Mouse (Mus musculus) megakaryocyte-erythroid progenitor cell, adult 5 weeks (primary cell): ENCODE results near the gene Gm648. TPM values are rescaled to one million over a fixed set of nuclear protein-coding genes. Genes with fewer than 3 reads are reported as not detected.

Experiments used
- polyA plus RNA-seq: library from polyadenylated mRNA; stranded (reverse); fragments of >175 nt; gene quantifications from 2 replicates; pipeline ENCODE4 v1.2.3, GENCODE M21; 2012

Gm648 gene
- not detected in 2 replicates for polyA plus RNA-seq

DNA sequence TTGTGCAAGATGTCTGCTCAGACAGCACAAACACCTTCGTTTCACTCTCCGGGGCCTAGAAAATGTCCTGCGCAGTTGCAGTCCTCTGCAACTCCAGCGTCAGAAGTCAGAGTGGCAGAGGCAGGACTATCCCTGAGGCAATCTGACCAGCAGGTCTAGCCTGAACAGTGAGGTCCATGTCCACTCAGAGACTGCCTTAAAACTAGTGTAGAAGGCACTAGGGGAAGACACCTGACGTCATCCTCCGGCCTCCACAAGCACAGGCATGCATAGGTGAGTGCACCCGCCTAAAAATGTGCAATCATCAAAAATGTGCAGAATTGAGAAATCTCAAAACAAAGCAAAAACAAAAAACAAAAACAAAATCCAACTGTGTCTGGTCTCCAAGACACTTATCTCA, at the start of gene Gm648:
Gm648 (minus strand) TSS at position 101 of the 400 bp plus-strand sequence.

DNA sequence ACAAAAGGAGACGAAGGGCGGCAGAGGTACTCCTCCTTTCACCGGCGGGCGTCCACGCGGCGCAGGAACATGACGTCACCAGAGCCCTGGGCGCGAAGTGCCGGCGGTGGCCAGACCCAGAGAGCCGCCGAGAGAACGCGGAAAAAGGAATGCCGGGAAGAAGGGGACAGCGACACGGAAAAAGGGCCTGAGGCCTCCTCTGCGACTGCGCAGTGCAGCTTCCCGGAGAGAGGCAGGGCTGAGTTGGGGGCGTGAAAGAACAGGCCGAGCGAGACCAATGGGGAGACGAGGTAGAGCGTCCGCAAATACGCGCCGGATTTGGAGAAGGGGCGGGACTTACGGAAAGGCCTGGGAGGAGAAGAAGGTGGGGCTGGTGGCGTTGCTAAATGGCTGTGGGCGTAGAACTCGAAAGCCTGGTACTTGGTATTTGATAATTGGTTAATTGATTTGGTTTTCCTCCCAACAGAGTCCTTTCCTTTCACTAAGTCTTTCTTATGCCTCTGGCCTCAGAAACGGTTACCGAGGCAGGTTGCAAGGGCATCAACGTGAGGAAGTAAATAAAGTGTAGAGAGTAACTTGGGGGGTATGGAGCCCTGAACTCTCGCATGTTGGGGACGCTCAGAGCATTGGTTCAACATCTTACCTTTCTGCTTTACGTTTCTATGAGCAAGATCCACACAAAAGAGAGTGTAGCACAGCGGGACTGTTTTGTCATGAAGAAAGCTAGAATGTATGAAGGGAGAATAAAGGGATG, 48.7 kb upstream of the Gm648 start, which contains the start of gene Mmgt1:
Mmgt1 (minus strand) TSS at position 183 of the 754 bp plus-strand sequence.

DNA sequence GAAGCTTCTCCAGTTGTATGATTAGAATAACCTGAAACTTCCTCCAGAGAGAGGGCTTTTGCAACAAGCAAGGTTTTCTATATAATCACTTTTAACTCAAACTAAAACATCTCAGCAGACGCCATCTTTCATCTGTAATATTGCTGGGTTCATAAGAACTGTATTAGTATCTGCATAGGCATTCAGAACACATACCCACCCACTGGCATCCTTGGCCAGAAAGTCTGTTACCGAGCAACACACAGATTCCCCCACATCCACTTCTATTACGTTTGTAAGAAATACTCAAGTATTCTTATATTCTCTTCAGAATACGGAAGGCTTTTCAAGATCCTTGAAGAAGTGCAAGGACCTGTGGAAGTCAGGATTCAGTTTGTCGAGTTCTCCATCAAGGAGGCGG, 25.0 kb downstream of the Gm648 start, which contains the start of gene Gm10477:
Gm10477 (plus strand) TSS at position 301 of the 400 bp plus-strand sequence.

Other genes starting within 250 kb of the Gm648 start
- 0.08 and 0.18 TPM in 2 replicates for gene Zfp449, start 203.2 kb downstream of the Gm648 start, polyA plus RNA-seq
- 0.48 and 0.96 TPM in 2 replicates for gene Smim10l2a, start 175.0 kb downstream of the Gm648 start, polyA plus RNA-seq
- gene Gm2174, start 101.6 kb downstream of the Gm648 start, polyA plus RNA-seq: not detected in 2 replicates
- 5.6 and 9.3 TPM in 2 replicates for gene Ints6l, start 94.7 kb downstream of the Gm648 start, polyA plus RNA-seq
- not detected in 2 replicates for gene Gm10477, start 24.9 kb downstream of the Gm648 start, polyA plus RNA-seq
- gene Mmgt1, start 48.5 kb upstream of the Gm648 start, polyA plus RNA-seq: 0.86 and 1.0 TPM in 2 replicates
- 13.3 and 13.8 TPM in 2 replicates for gene Slc9a6, start 60.2 kb upstream of the Gm648 start, polyA plus RNA-seq
- 0.18 and 0.40 TPM in 2 replicates for gene Fhl1, start 182.2 kb upstream of the Gm648 start, polyA plus RNA-seq